Mouse (Mus musculus) cerebellum, adult 2 months (tissue): ENCODE results near the gene Oca2.

Experiments used
- CTCF ChIP-seq: fragments of 200-500 bp; IDR thresholded peaks from 2 replicates; pipeline ENCODE4 v1.5.1; 2011; ENCODE audit warnings: low read depth, mild to moderate bottlenecking, control low read depth, low read length, moderate library complexity, borderline replicate concordance; ENCODE audit not compliant: insufficient read depth
- POLR2A ChIP-seq: fragments of 200-500 bp; IDR thresholded peaks from 2 replicates; pipeline ENCODE4 v1.6.1; 2011; ENCODE audit warnings: low read length, control low read depth, borderline replicate concordance; ENCODE audit not compliant: insufficient read depth

DNA sequence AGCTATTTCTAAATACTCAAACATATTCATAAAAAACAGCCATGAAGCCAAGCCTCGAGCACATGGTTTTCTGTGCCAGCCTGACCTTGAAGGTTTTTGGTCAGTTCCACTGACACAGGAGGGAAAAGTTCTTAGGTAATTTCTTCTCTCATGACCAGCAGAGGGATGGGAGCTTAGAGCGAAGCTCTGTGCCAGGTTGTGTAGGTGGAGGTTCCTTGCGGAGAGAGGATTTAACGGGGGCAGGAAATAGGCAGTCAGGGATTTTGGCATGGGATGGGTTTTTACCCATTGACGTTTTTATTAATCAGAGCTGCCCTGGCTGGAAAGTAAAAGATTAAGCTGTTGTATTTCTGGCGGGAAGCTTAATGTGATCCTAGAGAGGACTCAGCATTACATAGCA is 18.7 kb upstream of the Oca2 start:
- TF ChIP-seq POLR2A = no peak
- TF ChIP-seq CTCF = no peak
